Mouse (Mus musculus): Measurements from ENCODE around the gene Camp. TPM values are rescaled to one million over a fixed set of nuclear protein-coding genes. Genes with fewer than 3 reads are reported as not detected.

Camp gene
- total RNA-seq (2023) = 1 to 10 TPM in 1 of 2 experiments, under 1 TPM in 1; 0.68 to 3.2 TPM

GRCm38 (mm10) chr9:109849312-109849758 is at the start of gene Camp:
Gene Camp, minus strand, starts transcription at chr9:109849617.

GRCm38 (mm10) chr9:109874797-109875691 is 25.6 kb upstream of the Camp start, which contains the start of gene Cdc25a:
Gene Cdc25a, plus strand, starts transcription at chr9:109875579.

GRCm38 (mm10) chr9:109832391-109833087 is 16.9 kb downstream of the Camp start, which contains the start of gene Nme6:
Gene Nme6, plus strand, starts transcription at chr9:109832749.

DNA sequence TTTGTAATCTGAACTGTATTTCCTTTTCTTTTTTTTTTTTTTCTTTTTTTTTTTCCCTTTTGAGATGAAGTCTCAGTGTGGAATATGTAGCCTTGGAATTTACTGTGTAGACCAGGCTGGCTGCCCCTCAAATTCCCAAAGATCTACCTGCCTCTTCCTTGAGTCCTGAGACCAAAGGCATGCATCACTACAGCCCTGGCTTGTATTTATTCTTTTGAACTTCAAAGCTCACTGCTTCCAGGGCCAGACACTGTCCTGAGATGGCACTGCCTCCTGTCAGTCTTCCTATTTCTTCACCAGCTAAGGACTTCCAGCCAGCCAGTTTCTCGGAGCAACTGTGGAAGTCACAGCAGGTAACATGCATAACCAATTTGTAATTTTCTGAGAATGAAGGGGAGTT is 37.4 kb downstream of the Camp start, which contains the start of gene Spink8:
Spink8 (plus strand) TSS at position 301 of the 400 bp plus-strand sequence.

Other genes starting within 250 kb of the Camp start
- not detected for gene Fbxw24, start 223.6 kb downstream of the Camp start, total RNA-seq (2023)
- not detected for gene Fbxw25, start 185.0 kb downstream of the Camp start, total RNA-seq (2023)
- not detected for gene Fbxw18, start 146.9 kb downstream of the Camp start, total RNA-seq (2023)
- not detected for gene Fbxw26, start 103.5 kb downstream of the Camp start, total RNA-seq (2023)
- gene Fbxw27, start 58.9 kb downstream of the Camp start, total RNA-seq (2023) = 1 to 10 TPM in 1 of 2 experiments, not detected in 1; 1.4 TPM
- gene Spink8, start 37.3 kb downstream of the Camp start, total RNA-seq (2023) = not detected
- 1 to 10 TPM; 5.5 to 6.0 TPM for gene Nme6, start 16.9 kb downstream of the Camp start, total RNA-seq (2023)
- gene Cdc25a, start 26.0 kb upstream of the Camp start, total RNA-seq (2023) = 1 to 10 TPM; 7.1 to 8.1 TPM
- 10 to 100 TPM; 77.0 to 81.4 TPM for gene Map4, start 81.8 kb upstream of the Camp start, total RNA-seq (2023)